Mouse (Mus musculus): ENCODE results near the gene Olfr281. TPM values are rescaled to one million over a fixed set of nuclear protein-coding genes. Genes with fewer than 3 reads are reported as not detected.
A peak's percentile ranks its signal among the peaks of the same experiment; 100 is the strongest.

The Olfr281 gene
- polyA plus RNA-seq, 1 experiment from 2014 or later = not detected

GRCm38 (mm10) chr15:98476281-98476680, 23.9 kb downstream of the Olfr281 start:
- Histone ChIP-seq H3K4me1 (ENCODE audit: control insufficient read depth, insufficient read depth, low read length) (no peaks in the 10 kb centered on the region), H3K9me3 (replicated peaks; ENCODE audit: control insufficient read depth, low read length) (no peaks in the 10 kb centered on the region), H3K36me3 (ENCODE audit: control insufficient read depth, insufficient read depth, low read length) (no peaks in the 10 kb centered on the region), H3K4me3 (replicated peaks; ENCODE audit: low read length) (no peak overlapping the region), H3K4me2 (ENCODE audit: low read depth, low read length) (no peak overlapping the region), H3K9ac (ENCODE audit: low read length) (no peak overlapping the region), H3K27ac (ENCODE audit: low read length) (no peak overlapping the region), H3K27me3 (ENCODE audit: control insufficient read depth, insufficient read depth, low read length) (no peaks in the 10 kb centered on the region)
- no peak for ATAC-seq (ENCODE audit: insufficient read depth, low FRiP score)
- WGBS = 84% methylated on average over 5 of the region's 5 CpGs

GRCm38 (mm10) chr15:98479568-98480102, 27.2 kb downstream of the Olfr281 start:
- no peak overlapping the region for H3K9ac ChIP-seq (ENCODE audit: low read length)
- H3K36me3 ChIP-seq (ENCODE audit: control insufficient read depth, insufficient read depth, low read length) = no peaks in the 10 kb centered on the region
- H3K9me3 ChIP-seq (replicated peaks; ENCODE audit: control insufficient read depth, low read length) = no peaks in the 10 kb centered on the region
- ATAC-seq (ENCODE audit: insufficient read depth, low FRiP score) = no peak
- H3K4me2 ChIP-seq (ENCODE audit: low read depth, low read length) = no peak overlapping the region
- H3K4me3 ChIP-seq (replicated peaks; ENCODE audit: low read length) = no peak overlapping the region
- H3K4me1 ChIP-seq (ENCODE audit: control insufficient read depth, insufficient read depth, low read length) = no peaks in the 10 kb centered on the region
- 76% methylated on average over 7 of the region's 7 CpGs for WGBS
- H3K27ac ChIP-seq (ENCODE audit: low read length) = no peak overlapping the region
- H3K27me3 ChIP-seq (ENCODE audit: control insufficient read depth, insufficient read depth, low read length) = no peaks in the 10 kb centered on the region

- Histone ChIP-seq H3K4me3 (replicated peaks; ENCODE audit: low read length) (no peak within 1 kb of the TSS), H3K4me1 (ENCODE audit: control insufficient read depth, insufficient read depth, low read length) (no peaks in the 10 kb centered on the region), H3K9me3 (replicated peaks; ENCODE audit: control insufficient read depth, low read length) (no peaks in the 10 kb centered on the region), H3K27me3 (ENCODE audit: control insufficient read depth, insufficient read depth, low read length) (no peaks in the 10 kb centered on the region), H3K27ac (ENCODE audit: low read length) (no peak within 1 kb of the TSS), H3K4me2 (ENCODE audit: low read depth, low read length) (no peak within 1 kb of the TSS), H3K36me3 (ENCODE audit: control insufficient read depth, insufficient read depth, low read length) (no peaks in the 10 kb centered on the region), H3K9ac (ENCODE audit: low read length) (no peak within 1 kb of the TSS)
- no peak for ATAC-seq (ENCODE audit: insufficient read depth, low FRiP score)
- 42% methylated on average over 3 of the region's 3 CpGs for WGBS
Measured at GRCm38 (mm10) chr15:98482701-98483100, 30.3 kb downstream of the Olfr281 start, which contains the start of gene Lalba. TSS of gene Lalba (minus strand) at chr15:98482721.

- Histone ChIP-seq H3K4me3 (replicated peaks; ENCODE audit: low read length) (no peak overlapping the region), H3K4me2 (ENCODE audit: low read depth, low read length) (0 out of 2 replicates have a peak overlapping the region, but pooled peaks have one; percentile 4), H3K27me3 (ENCODE audit: control insufficient read depth, insufficient read depth, low read length) (no peaks in the 10 kb centered on the region), H3K9me3 (replicated peaks; ENCODE audit: control insufficient read depth, low read length) (no peaks in the 10 kb centered on the region), H3K4me1 (ENCODE audit: control insufficient read depth, insufficient read depth, low read length) (no peaks in the 10 kb centered on the region), H3K9ac (ENCODE audit: low read length) (no peak overlapping the region), H3K27ac (ENCODE audit: low read length) (no peak overlapping the region; the same call in 1 of the 2 replicates), H3K36me3 (ENCODE audit: control insufficient read depth, insufficient read depth, low read length) (no peaks in the 10 kb centered on the region)
- ATAC-seq (ENCODE audit: insufficient read depth, low FRiP score) = peak; percentile 44; the same call in 1 of the 2 replicates
- WGBS = 52% methylated on average over 18 of the region's 18 CpGs
Measured at GRCm38 (mm10) chr15:98483907-98484886, 31.8 kb downstream of the Olfr281 start.

GRCm38 (mm10) chr15:98486433-98487021, 34.1 kb downstream of the Olfr281 start:
- Histone ChIP-seq H3K4me3 (replicated peaks; ENCODE audit: low read length) (no peak overlapping the region), H3K9me3 (replicated peaks; ENCODE audit: control insufficient read depth, low read length) (no peaks in the 10 kb centered on the region), H3K9ac (ENCODE audit: low read length) (no peak overlapping the region), H3K4me1 (ENCODE audit: control insufficient read depth, insufficient read depth, low read length) (no peaks in the 10 kb centered on the region), H3K4me2 (ENCODE audit: low read depth, low read length) (no peak overlapping the region), H3K36me3 (ENCODE audit: control insufficient read depth, insufficient read depth, low read length) (no peaks in the 10 kb centered on the region), H3K27ac (ENCODE audit: low read length) (no peak overlapping the region), H3K27me3 (ENCODE audit: control insufficient read depth, insufficient read depth, low read length) (no peaks in the 10 kb centered on the region)
- ATAC-seq (ENCODE audit: insufficient read depth, low FRiP score) = no peak
- WGBS = 90% methylated on average over 8 of the region's 8 CpGs

GRCm38 (mm10) chr15:98491332-98491731, 38.9 kb downstream of the Olfr281 start:
- WGBS = 47% methylated on average over 2 of the region's 2 CpGs
- no peaks in the 10 kb centered on the region for H3K27me3 ChIP-seq (ENCODE audit: control insufficient read depth, insufficient read depth, low read length)
- no peak overlapping the region for H3K27ac ChIP-seq (ENCODE audit: low read length)
- no peaks in the 10 kb centered on the region for H3K36me3 ChIP-seq (ENCODE audit: control insufficient read depth, insufficient read depth, low read length)
- H3K9ac ChIP-seq (ENCODE audit: low read length) = no peak overlapping the region
- H3K9me3 ChIP-seq (replicated peaks; ENCODE audit: control insufficient read depth, low read length) = no peaks in the 10 kb centered on the region
- H3K4me2 ChIP-seq (ENCODE audit: low read depth, low read length) = no peak overlapping the region
- no peaks in the 10 kb centered on the region for H3K4me1 ChIP-seq (ENCODE audit: control insufficient read depth, insufficient read depth, low read length)
- no peak overlapping the region for H3K4me3 ChIP-seq (replicated peaks; ENCODE audit: low read length)
- ATAC-seq (ENCODE audit: insufficient read depth, low FRiP score) = peak; percentile 62; the same call in 1 of the 2 replicates

GRCm38 (mm10) chr15:98492102-98492501, 39.7 kb downstream of the Olfr281 start, which contains the start of gene Olfr279:
TSS of gene Olfr279 (plus strand) at chr15:98492402.
- Histone ChIP-seq H3K9ac (ENCODE audit: low read length) (no peak within 1 kb of the TSS), H3K4me3 (replicated peaks; ENCODE audit: low read length) (no peak within 1 kb of the TSS), H3K4me2 (ENCODE audit: low read depth, low read length) (no peak within 1 kb of the TSS), H3K9me3 (replicated peaks; ENCODE audit: control insufficient read depth, low read length) (no peaks in the 10 kb centered on the region), H3K4me1 (ENCODE audit: control insufficient read depth, insufficient read depth, low read length) (no peaks in the 10 kb centered on the region), H3K27me3 (ENCODE audit: control insufficient read depth, insufficient read depth, low read length) (no peaks in the 10 kb centered on the region), H3K36me3 (ENCODE audit: control insufficient read depth, insufficient read depth, low read length) (no peaks in the 10 kb centered on the region), H3K27ac (ENCODE audit: low read length) (no peak within 1 kb of the TSS)
- no peak for ATAC-seq (ENCODE audit: insufficient read depth, low FRiP score)
- WGBS = 52% methylated on average over 4 of the region's 4 CpGs

GRCm38 (mm10) chr15:98497631-98498030, 45.2 kb downstream of the Olfr281 start:
- H3K36me3 ChIP-seq (ENCODE audit: control insufficient read depth, insufficient read depth, low read length) = no peaks in the 10 kb centered on the region
- H3K27me3 ChIP-seq (ENCODE audit: control insufficient read depth, insufficient read depth, low read length) = no peaks in the 10 kb centered on the region
- H3K27ac ChIP-seq (ENCODE audit: low read length) = no peak overlapping the region
- no peak overlapping the region for H3K4me2 ChIP-seq (ENCODE audit: low read depth, low read length)
- ATAC-seq (ENCODE audit: insufficient read depth, low FRiP score) = no peak
- no peak overlapping the region for H3K9ac ChIP-seq (ENCODE audit: low read length)
- no peaks in the 10 kb centered on the region for H3K4me1 ChIP-seq (ENCODE audit: control insufficient read depth, insufficient read depth, low read length)
- no peaks in the 10 kb centered on the region for H3K9me3 ChIP-seq (replicated peaks; ENCODE audit: control insufficient read depth, low read length)
- H3K4me3 ChIP-seq (replicated peaks; ENCODE audit: low read length) = no peak overlapping the region
- 86% methylated on average over 17 of the region's 17 CpGs for WGBS

- H3K4me3 ChIP-seq (replicated peaks; ENCODE audit: low read length) = no peak overlapping the region
- WGBS = 85% methylated on average over 3 of the region's 3 CpGs
- no peaks in the 10 kb centered on the region for H3K4me1 ChIP-seq (ENCODE audit: control insufficient read depth, insufficient read depth, low read length)
- H3K9me3 ChIP-seq (replicated peaks; ENCODE audit: control insufficient read depth, low read length) = no peaks in the 10 kb centered on the region
- no peak for ATAC-seq (ENCODE audit: insufficient read depth, low FRiP score)
- H3K36me3 ChIP-seq (ENCODE audit: control insufficient read depth, insufficient read depth, low read length) = no peaks in the 10 kb centered on the region
- no peaks in the 10 kb centered on the region for H3K27me3 ChIP-seq (ENCODE audit: control insufficient read depth, insufficient read depth, low read length)
- no peak overlapping the region for H3K4me2 ChIP-seq (ENCODE audit: low read depth, low read length)
- H3K27ac ChIP-seq (ENCODE audit: low read length) = no peak overlapping the region
- H3K9ac ChIP-seq (ENCODE audit: low read length) = no peak overlapping the region
Measured at GRCm38 (mm10) chr15:98503317-98503716, 50.9 kb downstream of the Olfr281 start.
